Mouse (Mus musculus): Measurements from ENCODE around the gene Fads2.

The Fads2 gene

DNA sequence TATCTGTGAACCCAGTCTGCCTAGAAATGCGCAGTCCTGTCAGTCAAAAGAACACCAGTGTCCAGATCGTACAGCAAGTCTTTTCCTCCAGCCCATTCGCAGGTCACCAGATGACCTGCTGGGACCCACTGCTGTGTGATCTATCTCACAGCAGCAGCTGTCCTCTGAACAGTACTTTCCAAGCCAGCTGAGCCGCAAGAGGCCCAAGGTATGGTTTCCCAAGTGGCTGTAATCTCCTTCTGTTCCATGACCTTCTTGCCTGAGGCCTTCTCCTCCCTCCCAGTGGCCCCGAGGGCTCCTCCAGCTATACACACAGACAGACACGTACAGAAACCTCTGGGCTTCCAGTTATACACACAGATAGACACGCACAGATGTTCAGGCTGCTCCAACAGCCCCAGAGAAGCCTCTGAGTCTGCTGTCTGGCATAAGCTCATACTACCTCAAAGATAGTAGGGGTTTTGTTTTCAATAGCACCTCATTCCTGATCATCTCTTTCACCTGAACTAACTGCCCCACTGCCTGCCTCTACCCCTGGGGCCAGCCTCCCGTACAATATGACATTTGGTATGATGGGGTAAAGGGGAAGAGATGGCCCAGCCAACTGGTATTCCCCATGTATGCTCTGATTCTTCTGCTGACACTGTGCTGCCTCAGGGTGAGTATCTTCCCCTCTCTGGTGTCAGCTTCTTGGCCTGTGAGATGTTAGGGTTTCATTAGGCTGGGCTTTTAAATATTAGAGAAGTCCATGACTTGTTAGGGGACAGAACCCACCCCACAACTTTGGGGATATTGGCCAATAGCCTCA, 40.6 kb downstream of the Fads2 start:
- no peak for DNase-seq

DNA sequence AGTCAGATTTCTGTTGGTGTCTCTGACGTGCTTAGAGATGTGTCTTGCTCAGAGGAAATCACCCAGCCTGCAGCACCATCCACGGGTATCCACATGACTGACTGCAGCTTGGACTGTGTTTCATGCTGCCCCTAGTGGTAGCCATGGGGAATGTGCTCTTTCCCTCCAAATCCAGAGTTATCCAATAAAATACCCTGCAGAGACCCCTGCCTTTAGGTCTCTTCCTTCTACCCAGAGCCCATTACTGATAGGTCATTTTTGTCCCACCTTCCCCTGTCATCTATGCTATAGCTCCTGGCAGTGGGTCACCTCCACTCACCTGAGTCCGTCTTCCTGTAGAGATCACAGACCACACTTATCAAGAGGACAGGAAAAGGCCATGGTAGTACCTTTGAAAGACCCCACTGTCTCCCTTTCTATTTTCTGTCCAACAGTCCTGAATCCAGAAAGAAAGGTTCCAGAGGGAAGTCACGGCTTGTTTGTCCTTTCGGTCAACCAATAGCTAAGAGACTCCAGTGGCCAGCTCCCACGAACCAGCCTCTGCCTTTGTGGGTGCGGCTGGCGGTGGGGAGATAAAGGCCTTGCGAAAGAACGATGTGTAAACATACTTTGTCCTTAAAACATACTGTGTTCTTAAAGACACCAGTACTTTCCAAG, 41.5 kb downstream of the Fads2 start:
- peak; percentile 41 for DNase-seq

DNA sequence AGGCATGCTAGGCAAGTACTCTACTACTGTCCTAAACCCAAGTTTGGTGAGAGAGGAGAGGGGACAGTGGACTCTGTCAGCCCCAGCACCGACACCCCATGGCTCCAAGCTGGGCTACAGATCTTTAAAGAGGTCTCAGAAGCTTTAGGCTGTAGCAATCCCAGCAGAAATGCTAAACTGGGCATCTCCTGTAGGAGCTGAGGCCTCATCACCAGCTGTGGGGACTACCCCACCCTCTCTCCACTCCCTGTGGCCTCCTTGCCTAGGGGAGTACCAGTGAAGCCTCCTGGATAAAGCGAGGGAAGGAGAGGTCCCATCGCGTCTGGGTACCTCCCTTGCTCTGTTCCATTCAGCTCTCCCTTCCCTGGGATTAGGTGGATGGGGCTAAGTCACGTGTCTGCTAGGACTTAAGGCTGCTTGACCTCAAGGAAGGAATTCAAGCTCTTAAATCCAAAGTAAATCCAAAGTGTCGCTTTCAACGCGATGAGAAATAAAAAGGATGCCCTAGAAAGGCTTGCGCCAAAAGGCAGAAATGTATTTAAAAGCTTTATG, 42.6 kb downstream of the Fads2 start:
- no peak for DNase-seq

GRCm38 (mm10) chr19:10058352-10058825, 43.2 kb downstream of the Fads2 start:
- no peak for DNase-seq

- no peak for DNase-seq
Observed at GRCm38 (mm10) chr19:10057486-10058351, 43.8 kb downstream of the Fads2 start.

- no peak for DNase-seq
Observed at GRCm38 (mm10) chr19:10056686-10057085, 44.9 kb downstream of the Fads2 start.

- no peak for DNase-seq
Observed at GRCm38 (mm10) chr19:10055783-10056660, 45.5 kb downstream of the Fads2 start.

- DNase-seq, result no peak
Observed at GRCm38 (mm10) chr19:10055261-10055660, 46.3 kb downstream of the Fads2 start.

GRCm38 (mm10) chr19:10054361-10055075, 47.0 kb downstream of the Fads2 start:
- DNase-seq, result no peak

GRCm38 (mm10) chr19:10053692-10054260, 47.8 kb downstream of the Fads2 start:
- DNase-seq, result no peak

DNA sequence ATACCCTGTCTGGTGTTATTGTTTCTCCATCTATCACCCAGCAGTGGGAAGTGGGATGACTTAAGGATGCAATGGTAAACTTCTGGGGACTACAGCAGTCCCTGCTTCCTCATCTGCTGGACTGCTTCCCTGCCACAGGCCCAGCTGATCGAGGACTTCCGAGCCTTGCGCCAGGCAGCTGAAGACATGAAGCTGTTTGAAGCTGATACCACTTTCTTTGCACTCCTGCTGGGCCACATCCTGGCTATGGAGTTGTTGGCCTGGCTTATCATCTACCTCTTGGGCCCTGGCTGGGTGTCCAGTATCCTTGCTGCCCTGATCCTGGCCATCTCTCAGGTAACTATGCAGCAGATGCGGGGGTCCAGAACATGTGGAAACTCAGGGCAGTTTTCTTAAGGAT, 48.8 kb downstream of the Fads2 start:
- no peak for DNase-seq

DNA sequence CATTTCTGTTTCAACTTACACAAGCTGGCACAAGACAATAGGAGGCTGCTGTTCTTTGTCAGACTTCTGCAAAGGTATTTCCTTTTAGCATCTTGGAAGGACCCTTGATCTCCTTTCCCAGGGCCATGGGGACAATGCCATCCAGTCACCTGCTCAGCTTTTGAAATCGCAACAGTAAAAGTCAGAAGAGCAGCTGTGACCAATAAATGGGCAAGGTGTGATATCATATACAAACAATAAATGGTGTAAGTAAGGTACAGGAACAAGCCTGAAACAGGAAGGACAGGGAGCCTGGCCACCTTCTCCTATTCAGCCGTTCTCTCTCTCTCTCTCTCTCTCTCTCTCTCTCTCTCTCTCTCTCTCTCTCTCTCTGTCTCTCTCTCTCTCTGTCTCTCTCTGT, 51.1 kb downstream of the Fads2 start:
- DNase-seq, result no peak

- no peak for DNase-seq
Observed at GRCm38 (mm10) chr19:10049533-10049932, 52.0 kb downstream of the Fads2 start.

GRCm38 (mm10) chr19:10046983-10047382, 54.6 kb downstream of the Fads2 start:
- no peak for DNase-seq

DNA sequence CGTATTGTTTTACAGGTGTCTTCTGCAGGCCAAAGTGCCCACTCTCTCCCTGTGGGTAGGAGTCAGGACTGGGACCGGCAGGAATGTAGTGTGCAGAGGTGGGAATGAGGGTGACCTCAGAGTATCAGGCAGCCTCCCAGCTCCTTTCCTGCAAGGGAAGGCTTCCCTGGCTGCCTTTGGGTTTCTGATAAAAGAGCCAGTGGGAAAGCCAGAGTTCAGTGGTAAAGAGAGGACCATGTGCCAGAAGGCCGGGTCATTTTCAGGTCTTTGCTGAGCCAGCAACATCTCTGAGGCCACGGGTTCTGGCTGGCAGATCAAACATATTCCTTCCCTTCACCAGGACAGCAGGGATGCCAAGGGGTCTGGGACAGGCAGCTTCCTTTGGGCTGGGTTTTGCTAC, 55.2 kb downstream of the Fads2 start:
- no peak for DNase-seq

DNA sequence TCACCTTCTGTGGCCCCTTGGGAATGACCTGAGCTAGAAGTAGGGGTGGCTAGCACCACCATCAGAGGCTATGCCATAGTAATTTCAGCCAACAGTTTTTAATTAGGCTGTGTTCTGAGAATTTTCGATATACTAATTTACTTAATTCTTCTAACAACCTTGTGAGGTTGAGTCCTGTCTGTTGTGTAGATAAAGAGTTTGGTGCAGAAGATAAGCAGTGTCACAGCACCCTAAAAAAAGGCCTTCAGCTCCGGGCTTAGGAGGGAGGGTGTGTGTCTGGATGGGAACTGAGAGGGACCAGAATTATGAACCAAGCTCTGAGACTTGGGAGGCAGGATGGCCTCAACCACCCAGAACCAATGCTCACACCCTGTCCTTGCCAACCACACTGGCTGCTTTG, 55.8 kb downstream of the Fads2 start:
- no peak for DNase-seq

- DNase-seq, result no peak
Observed at GRCm38 (mm10) chr19:10043643-10044042, 57.9 kb downstream of the Fads2 start.

GRCm38 (mm10) chr19:10042816-10043215, 58.7 kb downstream of the Fads2 start:
- DNase-seq, result no peak

- no peak for DNase-seq
Observed at GRCm38 (mm10) chr19:10042232-10042631, 59.3 kb downstream of the Fads2 start.

GRCm38 (mm10) chr19:10041388-10042148, 60.0 kb downstream of the Fads2 start, which contains the start of gene Fads3:
Fads3 (plus strand) TSS chr19:10041569.
- peak; percentile 84 for DNase-seq

Data from right cerebral cortex, adult 18-20 months (tissue).